Mouse (Mus musculus) hindbrain, embryonic 14.5 days (tissue): ENCODE results near the gene Rassf8. TPM values are rescaled to one million over a fixed set of nuclear protein-coding genes. Genes with fewer than 3 reads are reported as not detected.

Source experiments
- ATAC-seq: fragments of 200-750 bp; cut with Nextera tagmentation; 2 replicates; pipeline ENCODE4 v1.8.0; 2017; ENCODE audit warnings: moderate number of reproducible peaks, mild to moderate bottlenecking, moderate TSS enrichment, moderate library complexity; ENCODE audit not compliant: low FRiP score
- DNase-seq: peaks from one replicate; pipeline ENCODE4 v3.0.0-alpha.2; 2015; ENCODE audit warnings: low spot score
- H3K27ac ChIP-seq: fragments of 300-500 bp; sonication (generic); 2 replicates; pipeline ENCODE4 v1.5.1; 2014; ENCODE audit warnings: mild to moderate bottlenecking, moderate library complexity
- H3K27me3 ChIP-seq: fragments of 300-500 bp; sonication (generic); 2 replicates; pipeline ENCODE4 v1.6.1; 2014; ENCODE audit warnings: mild to moderate bottlenecking, low read length, mixed read lengths; ENCODE audit not compliant: control insufficient read depth, insufficient read depth
- H3K36me3 ChIP-seq: fragments of 300-500 bp; sonication (generic); replicated peaks from 2 replicates; pipeline ENCODE4 v1.6.1; 2014; ENCODE audit not compliant: control insufficient read depth, insufficient read depth
- H3K4me1 ChIP-seq: fragments of 300-500 bp; sonication (generic); replicated peaks from 2 replicates; pipeline ENCODE4 v1.6.1; 2014; ENCODE audit warnings: antibody characterized with exemption, low read length, mixed read lengths; ENCODE audit not compliant: control insufficient read depth, insufficient read depth
- H3K4me2 ChIP-seq: fragments of 300-500 bp; sonication (generic); replicated peaks from 2 replicates; pipeline ENCODE4 v1.6.1; 2014; ENCODE audit warnings: mild to moderate bottlenecking, moderate library complexity
- H3K4me3 ChIP-seq: fragments of 300-500 bp; sonication (generic); replicated peaks from 2 replicates; pipeline ENCODE4 v1.5.1; 2014; ENCODE audit warnings: mild to moderate bottlenecking, low read length
- H3K9ac ChIP-seq: fragments of 300-500 bp; sonication (generic); 2 replicates; pipeline ENCODE4 v1.6.1; 2014
- H3K9me3 ChIP-seq: fragments of 300-500 bp; sonication (generic); 2 replicates; pipeline ENCODE4 v1.6.1; 2016; ENCODE audit warnings: low read length; ENCODE audit not compliant: control insufficient read depth
- WGBS: fragments of 180-500 bp; shearing (Covaris S2); extraction: QIAGEN DNeasy Blood & Tissue Kit; methylation state at CpG from one replicate; pipeline ENCODE4 v1.1.7; 2014; 5-methylcytosine and 5-hydroxymethylcytosine counted together
- polyA plus RNA-seq: library from polyadenylated mRNA; unstranded; fragments of >200 nt; fragmentation: Nextera tagmentation; extraction: Ambion mirVana; gene quantifications from 2 replicates; pipeline ENCODE4 v1.2.1, GENCODE M21; 2014

Rassf8 gene
- polyA plus RNA-seq, 1 experiment from 2014 or later = 5.0 TPM

GRCm38 (mm10) chr6:145806784-145807183, 60.2 kb downstream of the Rassf8 start:
- Histone ChIP-seq H3K4me1 (no peaks in the 10 kb centered on the region), H3K27me3 (no peaks in the 10 kb centered on the region), H3K36me3 (no peaks in the 10 kb centered on the region), H3K9ac (no peak overlapping the region), H3K27ac (no peak overlapping the region), H3K9me3 (no peaks in the 10 kb centered on the region), H3K4me2 (no peak overlapping the region), H3K4me3 (no peak overlapping the region)
- DNase-seq (no peak), ATAC-seq (no peak)
- 26% methylated on average over 2 of the region's 2 CpGs for WGBS

GRCm38 (mm10) chr6:145807929-145808328, 61.4 kb downstream of the Rassf8 start:
- H3K9me3 ChIP-seq = no peaks in the 10 kb centered on the region
- ATAC-seq = no peak
- WGBS = 94% methylated on average over 8 of the region's 9 CpGs

GRCm38 (mm10) chr6:145809566-145809965, 63.0 kb downstream of the Rassf8 start:
- Histone ChIP-seq H3K27me3 (no peaks in the 10 kb centered on the region), H3K4me1 (no peaks in the 10 kb centered on the region), H3K9ac (no peak overlapping the region), H3K27ac (no peak overlapping the region), H3K9me3 (no peaks in the 10 kb centered on the region), H3K4me3 (no peak overlapping the region), H3K4me2 (no peak overlapping the region), H3K36me3 (no peaks in the 10 kb centered on the region)
- ATAC-seq = no peak
- no peak for DNase-seq
- WGBS = 87% methylated on average over 7 of the region's 7 CpGs

More at GRCm38 (mm10) chr6:145807929-145808328, 61.4 kb downstream of the Rassf8 start:
- H3K27me3 ChIP-seq = no peaks in the 10 kb centered on the region
- no peaks in the 10 kb centered on the region for H3K36me3 ChIP-seq
- no peak overlapping the region for H3K9ac ChIP-seq
- no peak overlapping the region for H3K27ac ChIP-seq
- no peaks in the 10 kb centered on the region for H3K4me1 ChIP-seq
- H3K4me3 ChIP-seq = no peak overlapping the region
- no peak overlapping the region for H3K4me2 ChIP-seq
- no peak for DNase-seq

GRCm38 (mm10) chr6:145810015-145810414, 63.5 kb downstream of the Rassf8 start:
- H3K4me2 ChIP-seq = no peak overlapping the region
- H3K4me3 ChIP-seq = no peak overlapping the region
- no peak overlapping the region for H3K27ac ChIP-seq
- no peaks in the 10 kb centered on the region for H3K4me1 ChIP-seq
- no peaks in the 10 kb centered on the region for H3K36me3 ChIP-seq
- 88% methylated on average over 6 of the region's 6 CpGs for WGBS
- ATAC-seq (no peak), DNase-seq (no peak)
- no peaks in the 10 kb centered on the region for H3K27me3 ChIP-seq
- no peak overlapping the region for H3K9ac ChIP-seq
- no peaks in the 10 kb centered on the region for H3K9me3 ChIP-seq

GRCm38 (mm10) chr6:145811174-145811573, 64.6 kb downstream of the Rassf8 start:
- Histone ChIP-seq H3K9ac (no peak overlapping the region), H3K9me3 (no peaks in the 10 kb centered on the region), H3K27me3 (no peaks in the 10 kb centered on the region), H3K4me2 (no peak overlapping the region), H3K27ac (no peak overlapping the region), H3K4me1 (no peaks in the 10 kb centered on the region), H3K36me3 (no peaks in the 10 kb centered on the region), H3K4me3 (no peak overlapping the region)
- ATAC-seq (no peak), DNase-seq (no peak)
- 94% methylated on average over 1 of the region's 1 CpGs for WGBS

GRCm38 (mm10) chr6:145815200-145815599, 68.7 kb downstream of the Rassf8 start:
- Histone ChIP-seq H3K9me3 (no peaks in the 10 kb centered on the region), H3K4me1 (no peaks in the 10 kb centered on the region)
- no peak for DNase-seq

GRCm38 (mm10) chr6:145819151-145819550, 72.6 kb downstream of the Rassf8 start:
- Histone ChIP-seq H3K27ac (no peak overlapping the region), H3K27me3 (no peaks in the 10 kb centered on the region), H3K36me3 (no peaks in the 10 kb centered on the region; the same call in 1 of the 2 replicates), H3K9ac (no peak overlapping the region), H3K4me3 (no peak overlapping the region), H3K9me3 (no peaks in the 10 kb centered on the region), H3K4me2 (no peak overlapping the region), H3K4me1 (no peaks in the 10 kb centered on the region)
- WGBS = 85% methylated on average over 9 of the region's 9 CpGs
- no peak for DNase-seq
- no peak for ATAC-seq

More at GRCm38 (mm10) chr6:145815200-145815599, 68.7 kb downstream of the Rassf8 start:
- no peak for ATAC-seq
- no peak overlapping the region for H3K9ac ChIP-seq
- H3K27ac ChIP-seq = no peak overlapping the region
- H3K27me3 ChIP-seq = no peaks in the 10 kb centered on the region
- no peaks in the 10 kb centered on the region; the same call in 1 of the 2 replicates for H3K36me3 ChIP-seq
- H3K4me3 ChIP-seq = no peak overlapping the region
- WGBS = 30% methylated on average over 15 of the region's 15 CpGs
- no peak overlapping the region for H3K4me2 ChIP-seq

- 68% methylated on average over 5 of the region's 5 CpGs for WGBS
- no peaks in the 10 kb centered on the region for H3K4me1 ChIP-seq
- no peaks in the 10 kb centered on the region; the same call in 1 of the 2 replicates for H3K36me3 ChIP-seq
- no peak overlapping the region for H3K4me2 ChIP-seq
- no peaks in the 10 kb centered on the region for H3K9me3 ChIP-seq
- H3K9ac ChIP-seq = no peak overlapping the region
- H3K27ac ChIP-seq = no peak overlapping the region
- no peaks in the 10 kb centered on the region for H3K27me3 ChIP-seq
- DNase-seq (no peak), ATAC-seq (no peak)
- H3K4me3 ChIP-seq = no peak overlapping the region
Measured at GRCm38 (mm10) chr6:145822218-145822617, 75.7 kb downstream of the Rassf8 start.

- Histone ChIP-seq H3K27ac (no peak overlapping the region), H3K4me2 (no peak overlapping the region), H3K36me3 (no peaks in the 10 kb centered on the region; the same call in 1 of the 2 replicates), H3K9me3 (no peaks in the 10 kb centered on the region), H3K9ac (no peak overlapping the region), H3K4me3 (no peak overlapping the region), H3K4me1 (no peaks in the 10 kb centered on the region), H3K27me3 (no peaks in the 10 kb centered on the region)
- no peak for DNase-seq
- WGBS = 22% methylated on average over 6 of the region's 6 CpGs
- peak; percentile 68; the same call in 1 of the 2 replicates for ATAC-seq
Measured at GRCm38 (mm10) chr6:145823103-145823502, 76.6 kb downstream of the Rassf8 start.
